Mouse (Mus musculus) MEL (cell line): Measurements from ENCODE around the gene Itpk1. TPM values are rescaled to one million over a fixed set of nuclear protein-coding genes. Genes with fewer than 3 reads are reported as not detected.

Experiments used
- DNase-seq: peaks from one replicate; pipeline ENCODE4 v3.0.0; 2011; ENCODE audit warnings: low read depth, low spot score
- H3K27ac ChIP-seq: 2 replicates; pipeline ENCODE4 v1.5.1; 2012; ENCODE audit warnings: low read depth, mild to moderate bottlenecking, control low read depth, low read length, moderate library complexity; ENCODE audit not compliant: control insufficient read depth
- H3K27me3 ChIP-seq, 2 experiments: fragments of 150-350 bp in 1 of 2; sonication (generic) in 1 of 2; 2 replicates each; pipeline ENCODE4 v1.6.1; 2012; ENCODE audit warnings: low read length in 2 of 2, mild to moderate bottlenecking in 2 of 2, improper control_type of control experiment in 1 of 2, moderate library complexity in 1 of 2; ENCODE audit not compliant: insufficient read depth in 2 of 2, control insufficient read depth in 1 of 2
- H3K36me3 ChIP-seq, 2 experiments: 2 replicates each; pipeline ENCODE4 v1.6.1; 2012 to 2014; ENCODE audit warnings: low read length in 2 of 2, improper control_type of control experiment in 1 of 2, inconsistent platforms in 1 of 2, mild to moderate bottlenecking in 1 of 2; ENCODE audit not compliant: insufficient read depth in 2 of 2, control insufficient read depth in 1 of 2
- H3K4me1 ChIP-seq, 2 experiments: fragments of 150-350 bp in 1 of 2; sonication (generic) in 1 of 2; 2 replicates each; pipeline ENCODE4 v1.6.1; 2012; ENCODE audit warnings: low read length in 2 of 2, improper control_type of control experiment in 1 of 2, mild to moderate bottlenecking in 1 of 2; ENCODE audit not compliant: insufficient read depth in 2 of 2, control insufficient read depth in 1 of 2
- H3K4me3 ChIP-seq, 2 experiments: fragments of 150-350 bp in 1 of 2; sonication (generic) in 1 of 2; 2 replicates each; pipeline ENCODE4 v1.5.1; 2012; ENCODE audit warnings: low read depth in 2 of 2, low read length in 2 of 2, mild to moderate bottlenecking in 2 of 2, moderate library complexity in 2 of 2, control low read depth in 1 of 2, improper control_type of control experiment in 1 of 2; ENCODE audit not compliant: control insufficient read depth in 1 of 2, insufficient read depth in 1 of 2
- H3K79me2 ChIP-seq: 2 replicates; pipeline ENCODE4 v1.6.1; 2012; ENCODE audit warnings: mild to moderate bottlenecking, low read length, moderate library complexity; ENCODE audit not compliant: control insufficient read depth, poor library complexity, insufficient read depth
- H3K9ac ChIP-seq: 2 replicates; pipeline ENCODE4 v1.6.1; 2012; ENCODE audit warnings: low read depth, mild to moderate bottlenecking, control low read depth, low read length, moderate library complexity; ENCODE audit not compliant: control insufficient read depth, poor library complexity, severe bottlenecking
- H3K9me3 ChIP-seq: fragments of 150-350 bp; sonication (generic); replicated peaks from 2 replicates; pipeline ENCODE4 v1.6.1; 2012; ENCODE audit warnings: mild to moderate bottlenecking, low read length, improper control_type of control experiment, moderate library complexity; ENCODE audit not compliant: insufficient read depth
- BHLHE40 ChIP-seq: IDR thresholded peaks from 2 replicates; pipeline ENCODE4 v1.6.1; 2012; ENCODE audit warnings: low read depth, mild to moderate bottlenecking, inconsistent platforms, low read length, improper control_type of control experiment, borderline replicate concordance
- E2F4 ChIP-seq: IDR thresholded peaks from 2 replicates; pipeline ENCODE4 v1.6.1; 2011; ENCODE audit warnings: low read depth, low read length, improper control_type of control experiment, borderline replicate concordance
- ELF1 ChIP-seq: IDR thresholded peaks from 2 replicates; pipeline ENCODE4 v1.6.1; 2014; ENCODE audit warnings: low read depth, mild to moderate bottlenecking, inconsistent platforms, low read length, improper control_type of control experiment, moderate library complexity
- EP300 ChIP-seq, 2 experiments: IDR thresholded peaks; 2 replicates each; pipeline ENCODE4 v1.6.1; 2011; ENCODE audit warnings: improper control_type of control experiment in 2 of 2, low read length in 2 of 2, low read depth in 1 of 2, mild to moderate bottlenecking in 1 of 2
- JUND ChIP-seq: IDR thresholded peaks from 2 replicates; pipeline ENCODE4 v1.6.1; 2011; ENCODE audit warnings: low read depth, mild to moderate bottlenecking, improper control_type of control experiment, low read length
- KAT2A ChIP-seq: conservative IDR thresholded peaks from 2 replicates; pipeline ENCODE4 v1.6.1; 2012; ENCODE audit warnings: low read depth, low read length, improper control_type of control experiment, inconsistent platforms
- MEF2A ChIP-seq: IDR thresholded peaks from 2 replicates; pipeline ENCODE4 v1.6.1; 2014; ENCODE audit warnings: low read depth, mild to moderate bottlenecking, inconsistent platforms, low read length, improper control_type of control experiment; ENCODE audit not compliant: poor library complexity, insufficient replicate concordance, severe bottlenecking; ENCODE audit errors: extremely low read depth
- MXI1 ChIP-seq: IDR thresholded peaks from 2 replicates; pipeline ENCODE4 v1.6.1; 2011; ENCODE audit warnings: mild to moderate bottlenecking, low read depth, low read length, improper control_type of control experiment
- MYB ChIP-seq: IDR thresholded peaks from 2 replicates; pipeline ENCODE4 v1.6.1; 2011; ENCODE audit warnings: mild to moderate bottlenecking, low read depth, low read length, improper control_type of control experiment
- NELFE ChIP-seq: IDR thresholded peaks from 2 replicates; pipeline ENCODE4 v1.6.1; 2011; ENCODE audit warnings: low read depth, low read length, improper control_type of control experiment
- NRF1 ChIP-seq: IDR thresholded peaks from 2 replicates; pipeline ENCODE4 v1.6.1; 2014; ENCODE audit warnings: low read depth, mild to moderate bottlenecking, inconsistent platforms, low read length, improper control_type of control experiment, moderate library complexity; ENCODE audit not compliant: poor library complexity, insufficient read depth, severe bottlenecking
- POLR2A ChIP-seq, 2 experiments: IDR thresholded peaks; 2 replicates each; pipeline ENCODE4 v1.6.1; 2011 to 2012; ENCODE audit warnings: low read length in 2 of 2, mild to moderate bottlenecking in 2 of 2, control low read depth in 1 of 2, improper control_type of control experiment in 1 of 2, low read depth in 1 of 2, moderate library complexity in 1 of 2; ENCODE audit not compliant: control insufficient read depth in 1 of 2, insufficient read depth in 1 of 2, poor library complexity in 1 of 2
- POLR2AphosphoS2 ChIP-seq: IDR thresholded peaks from 2 replicates; pipeline ENCODE4 v1.6.1; 2011; ENCODE audit warnings: low read length, improper control_type of control experiment
- RCOR1 ChIP-seq: IDR thresholded peaks from 2 replicates; pipeline ENCODE4 v1.6.1; 2012; ENCODE audit warnings: low read depth, mild to moderate bottlenecking, inconsistent platforms, low read length, improper control_type of control experiment
- UBTF ChIP-seq: IDR thresholded peaks from 2 replicates; pipeline ENCODE4 v1.6.1; 2012; ENCODE audit warnings: low read depth, mild to moderate bottlenecking, inconsistent platforms, low read length, improper control_type of control experiment, moderate library complexity, borderline replicate concordance; ENCODE audit not compliant: insufficient read depth
- USF2 ChIP-seq, 2 experiments: IDR thresholded peaks; 2 replicates each; pipeline ENCODE4 v1.6.1; 2011 to 2012; ENCODE audit warnings: improper control_type of control experiment in 2 of 2, low read length in 2 of 2, borderline replicate concordance in 1 of 2, inconsistent platforms in 1 of 2, low read depth in 1 of 2, mild to moderate bottlenecking in 1 of 2; ENCODE audit not compliant: insufficient read depth in 1 of 2
- ZC3H11A ChIP-seq: IDR thresholded peaks from 2 replicates; pipeline ENCODE4 v1.6.1; 2012; ENCODE audit warnings: low read depth, mild to moderate bottlenecking, inconsistent platforms, low read length, improper control_type of control experiment
- ZMIZ1 ChIP-seq: IDR thresholded peaks from 2 replicates; pipeline ENCODE4 v1.6.1; 2012; ENCODE audit warnings: low read depth, mild to moderate bottlenecking, inconsistent platforms, low read length, improper control_type of control experiment, moderate library complexity
- polyA plus RNA-seq, 2 experiments: library from polyadenylated mRNA; stranded (reverse) in 1 of 2; unstranded in 1 of 2; fragments of >175 nt in 1 of 2; fragments of >200 nt in 1 of 2; gene quantifications; 2 replicates each; pipeline versions ENCODE4 v1.2.1 to v1.2.4; 2012; ENCODE audit warnings: low replicate concordance in 2 of 2, low read depth in 1 of 2; ENCODE audit not compliant: insufficient read length in 2 of 2, insufficient read depth in 1 of 2, missing spikeins in 1 of 2
- total RNA-seq: library from RNA; depleted of rRNA; stranded (reverse); fragments of 300-350 nt; gene quantifications from 2 replicates; pipeline ENCODE4 v1.2.3, GENCODE M21; 2012

Gene Itpk1
- total and polyA plus RNA-seq, 3 experiments = 12.0 to 25.7 TPM; not detected in 1

- no peaks in the 10 kb centered on the region for H3K27me3 ChIP-seq
- H3K27ac ChIP-seq = no peak overlapping the region
- peaks cover 10% of the 10 kb centered on the region for H3K79me2 ChIP-seq
- no peak overlapping the region for H3K9ac ChIP-seq
- no peak for TF ChIP-seq NELFE
- TF ChIP-seq ZMIZ1 = no peak
- no peak for TF ChIP-seq POLR2AphosphoS2
- no peak for TF ChIP-seq UBTF
- no peak for TF ChIP-seq MEF2A
- no peak for TF ChIP-seq MYB
- no peak for TF ChIP-seq POLR2A (IDR thresholded peaks at IDR 0.05; ENCODE audit: control insufficient read depth in 1 of 2, insufficient read depth in 1 of 2, low read depth in 1 of 2, low read length in 2 of 2, poor library complexity in 1 of 2)
- TF ChIP-seq JUND = no peak
- TF ChIP-seq ELF1 = no peak
- TF ChIP-seq ZC3H11A = no peak
- no peak for TF ChIP-seq RCOR1
- no peak for TF ChIP-seq NRF1
- TF ChIP-seq KAT2A = no peak
- no peak for TF ChIP-seq MXI1
- no peak overlapping the region for H3K4me3 ChIP-seq
- H3K4me1 ChIP-seq = no peaks in the 10 kb centered on the region
- DNase-seq = no peak
- no peaks in the 10 kb centered on the region for H3K36me3 ChIP-seq
- no peaks in the 10 kb centered on the region for H3K9me3 ChIP-seq
Measured at GRCm38 (mm10) chr12:102695369-102696239, 9.1 kb downstream of the Itpk1 start.

- no peak for DNase-seq
- peaks cover 0 to 7% of the 10 kb centered on the region in 2 experiments; a peak in 2 of 4 replicates for H3K36me3 ChIP-seq
- TF ChIP-seq USF2 (IDR thresholded peaks at IDR 0.05; ENCODE audit: borderline replicate concordance in 1 of 2, insufficient read depth in 1 of 2, low read depth in 1 of 2, low read length in 2 of 2) (no peak), RCOR1 (no peak), NELFE (no peak), ELF1 (no peak), EP300 (IDR thresholded peaks at IDR 0.05; ENCODE audit: low read depth in 1 of 2, low read length in 2 of 2) (no peak), BHLHE40 (no peak), E2F4 (no peak)
- TF ChIP-seq, all 39 proteins: peak for 0
- Histone ChIP-seq H3K9me3 (no peaks in the 10 kb centered on the region), H3K79me2 (peaks cover 1% of the 10 kb centered on the region; the same call in 1 of the 2 replicates), H3K4me3 (no peak overlapping the region), H3K4me1 (peaks cover 3 to 7% of the 10 kb centered on the region in 2 experiments), H3K9ac (no peak overlapping the region), H3K27ac (no peak overlapping the region), H3K27me3 (no peaks in the 10 kb centered on the region)
Measured at GRCm38 (mm10) chr12:102691761-102692160, 13.0 kb downstream of the Itpk1 start.
